Mouse (Mus musculus) erythroblast, embryonic 14.5 days (primary cell): Measurements from ENCODE around the gene Dnajb13.

Experiments used
- GATA1 ChIP-seq: IDR thresholded peaks from 2 replicates; pipeline ENCODE4 v1.6.1; 2012; ENCODE audit warnings: low read length, inconsistent platforms, mixed read lengths
- TAL1 ChIP-seq: IDR thresholded peaks from 3 replicates; pipeline ENCODE4 v1.6.1; 2012; ENCODE audit warnings: low read length, inconsistent platforms, mixed read lengths

DNA sequence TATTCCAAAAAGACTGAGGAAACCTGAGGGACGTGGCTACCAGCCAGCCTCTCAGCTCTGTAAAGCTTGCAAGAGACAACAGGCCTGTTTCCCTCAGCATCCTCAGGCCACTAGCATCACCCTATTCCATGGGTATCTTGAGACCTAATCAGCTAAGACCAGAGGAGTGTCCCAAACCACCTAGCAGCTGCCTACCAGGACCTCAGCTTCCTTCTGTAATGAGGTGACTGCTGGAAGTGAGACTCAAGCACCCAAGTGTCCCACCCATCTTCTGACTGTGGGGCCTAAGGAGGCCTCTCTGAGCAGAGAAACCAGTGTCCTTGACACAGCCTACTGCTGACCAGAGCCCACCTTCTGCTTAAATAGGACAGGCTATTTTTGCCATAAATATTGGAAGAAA is 45.3 kb downstream of the Dnajb13 start:
- TF ChIP-seq GATA1 (no peak), TAL1 (no peak)
